Mouse (Mus musculus): ENCODE data around the gene Thtpa.

- TF ChIP-seq POLR2A (IDR thresholded peaks at IDR 0.05; ENCODE audit: low read depth, low read length): peak; percentile 52
- TF ChIP-seq CTCF (conservative IDR thresholded peaks at IDR 0.05; ENCODE audit: insufficient read depth, insufficient read length, low read depth, low read length): no peak
Measured at GRCm38 (mm10) chr14:55094704-55095231, at the start of gene Thtpa.
